Mouse (Mus musculus) spleen, embryonic (tissue): Measurements from ENCODE around the gene Mrpl41.

Source experiments
- CTCF ChIA-PET: fragments of 350-600 bp; sonication (Branson Sonifier 250); formaldehyde crosslinking; loops from one replicate; lab custom pipeline; 2022; lab: Charles Lee

Mrpl41 gene

DNA sequence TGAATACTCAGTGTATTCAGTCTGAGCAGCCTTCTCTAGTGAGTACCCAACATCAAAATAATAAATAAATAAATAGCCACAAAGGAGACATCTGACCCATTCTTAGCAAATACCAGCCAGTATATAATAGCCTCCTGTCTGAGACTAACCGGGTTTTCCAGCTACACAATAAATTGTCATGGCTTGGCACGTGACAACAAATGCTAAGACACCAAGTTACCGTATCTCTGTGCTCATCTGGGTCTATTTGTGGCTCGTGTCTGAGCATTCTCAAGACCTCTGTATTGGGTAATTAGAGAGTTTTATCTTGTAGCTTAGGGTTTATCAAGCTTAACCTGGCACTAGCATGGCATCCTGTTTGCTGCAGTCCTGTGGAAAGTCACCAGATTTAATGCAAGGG is 32.8 kb downstream of the Mrpl41 start:
- CTCF ChIA-PET, result no interaction called here

DNA sequence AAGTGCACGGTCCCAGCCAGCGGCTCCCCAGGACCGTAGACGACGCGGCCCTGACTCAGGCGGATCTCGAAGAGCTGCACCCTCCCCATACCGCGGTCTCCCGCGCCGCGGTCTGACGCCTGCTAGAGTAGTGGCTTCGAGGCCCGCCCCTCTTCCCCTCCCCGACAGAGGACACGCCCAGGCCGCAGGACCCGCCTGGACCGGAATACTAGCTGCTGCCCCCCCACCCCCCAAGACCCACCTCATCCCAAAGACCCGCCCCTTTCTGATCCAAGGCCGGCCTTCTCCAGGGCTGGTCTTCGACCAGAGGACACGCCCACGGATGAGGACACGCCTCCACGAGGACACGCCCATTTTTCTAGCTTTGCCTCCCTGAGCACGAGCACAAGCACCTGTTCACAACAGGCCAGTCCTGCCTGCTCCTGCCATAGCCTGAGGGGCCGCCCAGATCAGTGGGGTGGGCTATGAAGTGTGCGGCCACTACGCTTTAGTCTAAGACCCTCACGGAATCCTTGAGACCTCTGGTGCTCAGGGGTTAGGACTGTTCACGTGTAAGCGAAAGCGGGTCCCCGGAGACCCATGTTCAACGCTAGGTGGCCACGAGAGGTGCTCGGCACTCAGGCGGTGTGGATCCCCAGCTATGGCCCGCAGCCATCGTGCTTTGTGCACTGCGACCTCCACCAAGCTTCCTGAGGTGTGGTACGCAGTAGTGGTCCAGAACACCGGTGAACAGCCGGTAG is 39.7 kb downstream of the Mrpl41 start, which contains the start of gene Arrdc1:
Gene Arrdc1 (minus strand): TSS at position 196 of the 740 bp plus-strand sequence.
- CTCF ChIA-PET, result interaction anchor here (0.6 to 2.7 kb wide), 2 partner anchors 14 to 28 kb away, joined by 3 to 10 read pairs; partner anchors contain the start of gene Zmynd19

DNA sequence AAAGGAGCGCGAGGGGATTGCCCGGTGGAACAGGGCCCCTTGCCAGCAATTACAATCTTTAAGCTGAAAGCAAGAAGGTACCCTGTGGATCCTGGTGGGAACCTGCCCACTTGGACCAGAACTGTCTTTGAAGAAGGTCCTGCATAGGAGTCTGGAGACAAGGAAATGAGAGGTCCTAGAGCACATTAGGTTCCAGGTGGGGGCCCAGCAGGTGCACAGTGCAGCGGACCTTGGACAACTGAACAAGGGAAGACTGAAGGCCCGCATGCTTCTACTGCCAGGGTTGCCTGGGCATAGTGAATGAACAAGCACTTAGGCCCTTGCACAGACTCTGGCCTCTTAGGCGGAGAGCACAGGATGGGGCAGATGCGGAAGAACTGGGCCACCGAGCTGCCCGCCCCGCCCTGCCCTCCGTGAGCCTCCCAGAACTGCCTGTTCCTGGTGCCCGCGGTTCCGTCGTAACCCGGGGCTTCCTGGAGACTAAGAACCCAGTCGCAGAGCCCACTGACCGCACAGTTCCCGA is 40.4 kb downstream of the Mrpl41 start:
- CTCF ChIA-PET, result interaction anchor here (2.7 kb wide), 1 partner anchor 15 kb away, joined by 10 read pairs; the partner anchor contains the start of gene Zmynd19

DNA sequence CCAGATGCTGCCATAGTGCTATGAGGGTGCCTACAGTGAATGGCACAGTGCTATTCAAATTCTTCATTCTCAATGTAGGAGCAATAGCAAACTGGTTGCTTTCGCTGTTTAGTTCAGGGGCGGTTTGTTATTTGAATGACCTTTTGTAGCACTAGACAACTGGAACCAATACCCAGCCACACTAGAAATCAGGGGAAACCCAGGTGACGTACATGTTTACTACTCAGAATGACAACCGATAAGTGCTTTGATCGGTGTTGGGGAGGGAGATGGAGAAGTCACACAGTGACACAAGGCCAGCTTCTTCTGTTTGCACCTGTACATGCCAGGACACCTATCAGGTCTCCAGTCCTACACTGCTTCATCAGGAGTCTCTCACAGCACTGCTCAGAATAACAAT is 45.3 kb downstream of the Mrpl41 start:
- CTCF ChIA-PET, result no interaction called here

DNA sequence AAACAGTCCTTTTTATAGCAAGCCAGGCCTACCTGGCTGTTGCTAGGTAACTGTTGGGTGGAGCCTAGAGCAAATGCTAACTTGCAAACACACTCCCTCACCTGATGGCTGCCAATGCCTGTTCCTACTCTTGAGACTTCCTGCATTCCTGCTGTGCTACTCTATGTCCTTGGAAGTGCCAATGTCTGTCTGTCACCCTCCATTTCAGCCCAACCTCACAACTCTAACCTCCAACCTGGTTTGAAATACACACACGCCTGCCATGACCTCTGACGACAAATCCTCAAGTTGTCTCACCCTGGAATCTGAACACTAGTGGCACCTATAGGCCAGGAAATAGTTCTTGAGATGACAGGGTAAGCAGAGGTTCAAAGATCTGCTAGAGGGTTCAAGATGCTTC is 45.8 kb downstream of the Mrpl41 start:
- CTCF ChIA-PET, result no interaction called here

DNA sequence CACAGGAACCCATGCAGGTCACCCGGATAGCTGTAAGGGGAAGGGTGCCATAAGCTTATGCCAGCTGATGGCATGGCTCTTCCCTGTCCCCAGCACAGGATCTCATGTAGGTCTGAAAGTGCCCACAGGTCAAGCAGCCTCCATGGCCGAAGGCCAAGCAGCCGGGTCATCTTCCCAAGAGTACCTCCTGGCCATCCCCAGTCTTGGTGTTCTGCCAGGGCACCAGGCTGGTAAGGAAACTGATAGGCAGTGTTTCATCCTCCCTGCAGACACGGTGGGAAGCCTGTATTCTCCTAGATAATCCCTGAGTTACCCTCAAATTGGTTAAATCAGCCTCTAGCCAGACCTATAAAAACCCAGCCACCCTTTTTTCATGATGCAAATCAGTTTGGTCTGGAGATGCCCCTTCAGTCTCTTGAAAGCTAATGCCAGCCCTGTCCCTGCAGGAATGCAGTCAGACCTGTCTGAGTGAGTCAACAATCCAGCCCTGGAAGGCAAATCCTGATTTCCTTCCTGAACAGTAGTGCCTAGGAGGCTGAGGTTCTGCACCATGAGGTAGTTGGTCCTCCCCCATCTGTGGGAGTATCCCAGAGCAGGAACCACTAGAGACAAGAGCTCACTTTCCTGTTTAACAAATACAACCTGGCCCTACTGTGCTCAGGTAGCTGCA is 47.0 kb downstream of the Mrpl41 start:
- CTCF ChIA-PET, result no interaction called here

DNA sequence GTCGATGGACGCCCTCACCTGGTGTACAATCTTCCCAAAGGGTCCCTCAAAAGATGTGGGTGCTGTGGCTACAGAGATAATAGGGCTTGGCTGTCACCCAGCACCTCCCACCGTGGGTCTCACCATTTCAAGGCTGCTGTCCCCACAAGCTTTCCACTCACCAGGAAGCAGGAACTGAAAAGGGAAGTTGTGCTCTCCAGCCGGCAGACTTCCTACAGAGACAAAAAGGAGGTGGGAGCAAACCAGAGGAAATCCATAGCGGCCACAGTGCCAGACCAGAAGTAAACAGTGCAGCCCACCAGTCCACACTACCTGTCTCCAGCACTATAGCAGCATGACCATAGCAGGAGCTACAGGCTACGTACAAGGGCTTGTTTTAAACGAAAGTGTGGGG is 47.9 kb downstream of the Mrpl41 start:
- CTCF ChIA-PET, result interaction anchor here (0.6 kb wide), 1 partner anchor 21 kb away, joined by 11 read pairs; no protein-coding TSS in a partner anchor

DNA sequence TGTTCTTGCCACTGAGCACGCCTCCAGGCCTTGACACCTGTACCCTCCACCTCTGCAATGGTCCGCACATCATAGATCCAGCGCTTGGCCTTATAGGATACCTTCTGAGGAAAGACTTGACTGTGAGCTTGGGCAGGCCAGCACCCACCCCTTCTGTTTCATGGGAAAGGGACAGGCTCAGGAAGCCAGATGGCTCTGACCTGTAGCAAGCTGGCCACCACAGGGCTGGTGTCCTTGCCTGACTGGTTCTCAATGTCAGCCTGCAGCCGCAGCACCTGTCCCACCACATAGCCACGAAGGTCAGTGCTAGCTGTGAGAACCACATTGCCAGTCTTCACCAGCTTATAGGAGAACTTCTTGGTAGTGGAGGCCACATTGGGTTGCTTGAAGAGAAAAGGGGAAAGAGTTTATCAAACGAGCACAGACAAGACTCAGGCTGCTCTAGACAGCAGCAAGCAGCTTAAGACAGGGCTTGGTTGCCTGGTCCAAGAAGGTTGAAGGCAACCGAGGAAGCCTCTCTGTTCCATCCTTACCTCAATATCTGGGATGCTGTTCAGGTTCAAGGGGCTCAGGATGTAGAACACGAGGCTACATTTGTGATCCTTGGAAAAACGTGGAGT is 48.4 kb downstream of the Mrpl41 start:
- CTCF ChIA-PET, result interaction anchor here (0.6 to 0.7 kb wide), 2 partner anchors 14 to 21 kb away, joined by 3 to 11 read pairs; no protein-coding TSS in a partner anchor

DNA sequence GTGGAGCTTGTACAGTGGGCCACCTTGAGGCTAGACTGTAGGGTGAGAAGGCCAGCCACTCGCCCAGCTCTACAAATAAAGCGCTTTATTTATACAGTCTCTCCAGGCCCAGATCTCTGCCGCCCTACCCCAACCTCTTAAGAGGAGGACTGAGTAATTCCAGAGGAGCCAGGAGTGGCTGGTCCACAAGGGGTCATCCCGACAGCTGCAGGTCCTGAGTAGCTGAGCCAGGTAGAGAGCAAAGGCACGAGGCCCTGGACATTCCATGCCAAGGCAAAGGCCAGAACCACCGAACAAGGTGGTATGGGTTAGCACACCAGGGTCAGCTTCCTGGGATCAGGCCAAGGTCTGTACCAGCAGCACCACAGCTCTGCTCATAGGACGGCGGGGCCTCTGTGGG is 49.6 kb downstream of the Mrpl41 start:
- CTCF ChIA-PET, result interaction anchor here (0.6 kb wide), 1 partner anchor 102 kb away, joined by 3 read pairs; no protein-coding TSS in a partner anchor
